Mouse (Mus musculus) forebrain, embryonic 16.5 days (tissue): ENCODE measurements around the gene Irf4. TPM values are rescaled to one million over a fixed set of nuclear protein-coding genes. Genes with fewer than 3 reads are reported as not detected.

Experiments used
- ATAC-seq: fragments of 200-750 bp; cut with Nextera tagmentation; 2 replicates; pipeline ENCODE4 v1.8.0; 2017; ENCODE audit warnings: mild to moderate bottlenecking, moderate library complexity
- H3K27ac ChIP-seq: fragments of 300-500 bp; sonication (generic); 2 replicates; pipeline ENCODE4 v1.5.1; 2014; ENCODE audit warnings: low read length, control low read depth
- H3K27me3 ChIP-seq: fragments of 300-500 bp; sonication (generic); replicated peaks from 2 replicates; pipeline ENCODE4 v1.6.1; 2014; ENCODE audit warnings: low read length; ENCODE audit not compliant: control insufficient read depth, insufficient read depth
- H3K36me3 ChIP-seq: fragments of 300-500 bp; sonication (generic); 2 replicates; pipeline ENCODE4 v1.6.1; 2014; ENCODE audit not compliant: control insufficient read depth, insufficient read depth
- H3K4me1 ChIP-seq: fragments of 300-500 bp; sonication (generic); replicated peaks from 2 replicates; pipeline ENCODE4 v1.6.1; 2014; ENCODE audit warnings: low read length; ENCODE audit not compliant: control insufficient read depth, insufficient read depth
- H3K4me2 ChIP-seq: fragments of 300-500 bp; sonication (generic); 2 replicates; pipeline ENCODE4 v1.6.1; 2014; ENCODE audit warnings: mild to moderate bottlenecking, low read length, control low read depth
- H3K4me3 ChIP-seq: fragments of 300-500 bp; sonication (generic); replicated peaks from 2 replicates; pipeline ENCODE4 v1.5.1; 2014; ENCODE audit warnings: mild to moderate bottlenecking, low read length, control low read depth
- H3K9ac ChIP-seq: fragments of 300-500 bp; sonication (generic); replicated peaks from 2 replicates; pipeline ENCODE4 v1.6.1; 2014; ENCODE audit warnings: low read depth, low read length, control low read depth
- H3K9me3 ChIP-seq: fragments of 300-500 bp; sonication (generic); 2 replicates; pipeline ENCODE4 v1.6.1; 2016; ENCODE audit warnings: low read length; ENCODE audit not compliant: control insufficient read depth
- WGBS: fragments of 180-500 bp; shearing (Covaris S2); extraction: QIAGEN DNeasy Blood & Tissue Kit; methylation state at CpG from one replicate; pipeline ENCODE4 v1.1.7; 2014; 5-methylcytosine and 5-hydroxymethylcytosine counted together
- polyA plus RNA-seq: library from polyadenylated mRNA; unstranded; fragments of >200 nt; fragmentation: Nextera tagmentation; extraction: Ambion mirVana; gene quantifications from 2 replicates; pipeline ENCODE4 v1.2.1, GENCODE M21; 2015

The Irf4 gene
- polyA plus RNA-seq, 1 experiment from 2014 or later: 0.06 TPM

DNA sequence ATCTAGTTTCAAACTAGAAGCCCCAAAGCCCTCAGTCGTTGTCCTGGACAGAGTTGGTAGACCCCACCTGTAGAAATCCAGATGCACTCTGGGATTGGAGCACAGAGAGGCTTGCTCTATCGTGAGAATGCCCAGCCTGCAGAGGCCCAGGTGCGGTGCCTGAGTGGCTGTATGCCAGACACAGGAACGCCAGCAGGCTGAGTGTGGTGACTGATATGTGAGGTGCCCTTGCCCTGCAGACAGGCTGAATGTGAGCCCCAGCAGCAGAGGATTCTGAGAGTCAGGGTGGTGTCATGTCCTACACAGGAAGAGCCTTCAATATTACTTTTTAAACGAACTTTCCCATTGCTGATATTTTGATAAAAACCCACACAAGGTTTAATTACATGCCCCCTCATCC, 16.9 kb downstream of the Irf4 start:
- Histone ChIP-seq H3K9ac (no peak overlapping the region), H3K4me3 (no peak overlapping the region), H3K4me1 (no peaks in the 10 kb centered on the region), H3K9me3 (no peaks in the 10 kb centered on the region), H3K4me2 (no peak overlapping the region), H3K27ac (no peak overlapping the region), H3K36me3 (no peaks in the 10 kb centered on the region), H3K27me3 (no peaks in the 10 kb centered on the region)
- WGBS: 78% methylated on average over 5 of the region's 5 CpGs
- no peak for ATAC-seq

DNA sequence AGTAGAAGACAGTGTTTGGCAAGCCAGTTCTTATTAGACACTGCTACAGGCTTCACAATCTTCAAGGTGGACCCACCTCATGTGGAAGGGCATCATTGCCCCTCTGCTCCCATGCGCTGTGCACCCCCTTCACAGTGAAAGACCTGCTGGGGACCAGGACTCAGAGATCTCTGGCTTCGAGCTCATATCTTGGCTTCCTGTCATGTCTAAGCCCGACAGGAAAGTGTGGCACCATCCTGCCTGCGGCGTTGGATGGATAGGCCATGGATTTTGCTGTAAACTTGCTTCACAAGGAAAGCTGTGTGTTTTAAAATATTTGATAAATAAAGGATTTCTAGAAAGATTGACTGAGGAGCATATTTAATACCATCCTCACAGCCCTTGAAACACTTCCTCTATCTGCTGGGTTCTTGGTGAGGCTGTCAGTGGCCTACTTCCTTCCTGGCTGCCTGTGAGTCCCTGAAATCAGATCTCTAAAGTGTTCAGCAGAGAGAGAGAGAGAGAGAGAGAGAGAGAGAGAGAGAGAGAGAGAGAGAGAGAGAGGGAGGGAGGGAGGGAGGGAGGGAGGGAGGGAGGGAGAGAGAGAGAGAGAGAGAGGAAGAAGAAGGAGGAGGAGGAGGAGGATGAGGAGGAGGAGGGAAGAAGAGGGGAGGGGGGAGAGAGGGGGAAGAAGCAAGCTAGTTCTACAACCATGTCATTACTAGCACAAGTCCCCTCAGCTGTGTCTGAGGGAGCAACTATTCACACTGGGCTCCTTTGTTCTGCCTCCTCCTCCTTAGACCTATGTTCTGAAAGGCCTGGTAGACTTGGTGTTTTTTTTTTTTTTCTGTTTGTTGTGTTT, 17.8 kb downstream of the Irf4 start:
- no peaks in the 10 kb centered on the region for H3K9me3 ChIP-seq
- H3K27ac ChIP-seq: no peak overlapping the region
- no peak for ATAC-seq
- no peak overlapping the region for H3K4me2 ChIP-seq
- H3K27me3 ChIP-seq: no peaks in the 10 kb centered on the region
- 94% methylated on average over 5 of the region's 5 CpGs for WGBS
- H3K4me1 ChIP-seq: no peaks in the 10 kb centered on the region
- no peaks in the 10 kb centered on the region for H3K36me3 ChIP-seq
- no peak overlapping the region for H3K4me3 ChIP-seq
- H3K9ac ChIP-seq: no peak overlapping the region

- Histone ChIP-seq H3K9me3 (no peaks in the 10 kb centered on the region), H3K4me2 (no peak overlapping the region), H3K4me3 (no peak overlapping the region), H3K36me3 (no peaks in the 10 kb centered on the region), H3K4me1 (no peaks in the 10 kb centered on the region), H3K27me3 (no peaks in the 10 kb centered on the region), H3K27ac (no peak overlapping the region), H3K9ac (no peak overlapping the region)
- WGBS: 90% methylated on average over 6 of the region's 6 CpGs
- no peak for ATAC-seq
Measured at GRCm38 (mm10) chr13:30767477-30768127, 18.6 kb downstream of the Irf4 start.

GRCm38 (mm10) chr13:30776021-30776420, 27.0 kb downstream of the Irf4 start:
- Histone ChIP-seq H3K27me3 (no peaks in the 10 kb centered on the region), H3K4me1 (no peaks in the 10 kb centered on the region), H3K4me3 (no peak overlapping the region), H3K27ac (no peak overlapping the region), H3K9me3 (no peaks in the 10 kb centered on the region), H3K4me2 (no peak overlapping the region), H3K9ac (no peak overlapping the region), H3K36me3 (no peaks in the 10 kb centered on the region)
- 88% methylated on average over 2 of the region's 2 CpGs for WGBS
- no peak for ATAC-seq

- WGBS: 87% methylated on average over 11 of the region's 11 CpGs
- Histone ChIP-seq H3K36me3 (no peaks in the 10 kb centered on the region), H3K27ac (no peak overlapping the region), H3K9ac (no peak overlapping the region), H3K27me3 (no peaks in the 10 kb centered on the region), H3K4me3 (no peak overlapping the region), H3K4me2 (no peak overlapping the region), H3K4me1 (no peaks in the 10 kb centered on the region), H3K9me3 (no peaks in the 10 kb centered on the region)
- no peak for ATAC-seq
Measured at GRCm38 (mm10) chr13:30777678-30778179, 28.7 kb downstream of the Irf4 start.

DNA sequence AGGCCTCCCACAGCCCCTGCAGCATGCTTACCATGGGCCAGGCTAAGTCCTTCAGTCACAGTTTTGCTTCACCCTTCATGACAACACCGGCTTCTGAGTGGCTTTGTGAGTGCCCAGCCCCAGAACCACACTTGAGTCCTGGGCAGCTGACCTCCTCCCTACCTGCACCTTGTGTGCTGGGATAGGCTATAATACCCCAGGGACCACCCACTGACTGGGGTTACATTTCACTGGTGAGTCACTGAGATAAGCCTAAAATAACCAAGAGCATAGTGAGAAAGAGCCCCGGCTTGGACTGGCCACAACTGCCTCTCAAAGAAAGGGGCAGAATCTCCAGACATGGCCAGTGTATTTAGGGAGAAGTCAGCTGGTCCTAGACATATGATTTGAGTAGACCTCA, 32.9 kb downstream of the Irf4 start:
- no peaks in the 10 kb centered on the region for H3K36me3 ChIP-seq
- H3K4me3 ChIP-seq: no peak overlapping the region
- no peak overlapping the region for H3K27ac ChIP-seq
- no peaks in the 10 kb centered on the region for H3K27me3 ChIP-seq
- 62% methylated on average over 2 of the region's 2 CpGs for WGBS
- no peak for ATAC-seq
- no peak overlapping the region for H3K4me2 ChIP-seq
- H3K9me3 ChIP-seq: no peaks in the 10 kb centered on the region
- H3K4me1 ChIP-seq: no peaks in the 10 kb centered on the region
- H3K9ac ChIP-seq: no peak overlapping the region

- Histone ChIP-seq H3K9ac (no peak overlapping the region), H3K9me3 (no peaks in the 10 kb centered on the region), H3K4me3 (no peak overlapping the region), H3K4me2 (no peak overlapping the region), H3K27me3 (no peaks in the 10 kb centered on the region), H3K27ac (no peak overlapping the region), H3K4me1 (no peaks in the 10 kb centered on the region), H3K36me3 (no peaks in the 10 kb centered on the region)
- 54% methylated on average over 8 of the region's 8 CpGs for WGBS
- ATAC-seq: no peak
Measured at GRCm38 (mm10) chr13:30782419-30782818, 33.4 kb downstream of the Irf4 start.

GRCm38 (mm10) chr13:30785423-30786040, 36.5 kb downstream of the Irf4 start:
- Histone ChIP-seq H3K9ac (no peak overlapping the region), H3K4me1 (no peaks in the 10 kb centered on the region), H3K36me3 (no peaks in the 10 kb centered on the region), H3K9me3 (no peaks in the 10 kb centered on the region), H3K4me2 (no peak overlapping the region), H3K27ac (no peak overlapping the region), H3K27me3 (no peaks in the 10 kb centered on the region), H3K4me3 (no peak overlapping the region)
- no peak for ATAC-seq
- WGBS: 89% methylated on average over 4 of the region's 4 CpGs

GRCm38 (mm10) chr13:30786235-30787035, 37.4 kb downstream of the Irf4 start:
- Histone ChIP-seq H3K4me2 (no peak overlapping the region), H3K4me3 (no peak overlapping the region), H3K9me3 (no peaks in the 10 kb centered on the region), H3K27me3 (no peaks in the 10 kb centered on the region), H3K9ac (no peak overlapping the region), H3K4me1 (no peaks in the 10 kb centered on the region), H3K27ac (no peak overlapping the region), H3K36me3 (no peaks in the 10 kb centered on the region)
- peak; percentile 28; the same call in 1 of the 2 replicates for ATAC-seq
- 73% methylated on average over 5 of the region's 5 CpGs for WGBS
